Mouse (Mus musculus) retina, postnatal 7 days (tissue): ENCODE measurements around the gene Chic2.

Experiments
- DNase-seq: peaks from one replicate; pipeline ENCODE4 v3.0.0-alpha.2; 2012; ENCODE audit warnings: low read depth, low spot score

Chic2 gene

DNA sequence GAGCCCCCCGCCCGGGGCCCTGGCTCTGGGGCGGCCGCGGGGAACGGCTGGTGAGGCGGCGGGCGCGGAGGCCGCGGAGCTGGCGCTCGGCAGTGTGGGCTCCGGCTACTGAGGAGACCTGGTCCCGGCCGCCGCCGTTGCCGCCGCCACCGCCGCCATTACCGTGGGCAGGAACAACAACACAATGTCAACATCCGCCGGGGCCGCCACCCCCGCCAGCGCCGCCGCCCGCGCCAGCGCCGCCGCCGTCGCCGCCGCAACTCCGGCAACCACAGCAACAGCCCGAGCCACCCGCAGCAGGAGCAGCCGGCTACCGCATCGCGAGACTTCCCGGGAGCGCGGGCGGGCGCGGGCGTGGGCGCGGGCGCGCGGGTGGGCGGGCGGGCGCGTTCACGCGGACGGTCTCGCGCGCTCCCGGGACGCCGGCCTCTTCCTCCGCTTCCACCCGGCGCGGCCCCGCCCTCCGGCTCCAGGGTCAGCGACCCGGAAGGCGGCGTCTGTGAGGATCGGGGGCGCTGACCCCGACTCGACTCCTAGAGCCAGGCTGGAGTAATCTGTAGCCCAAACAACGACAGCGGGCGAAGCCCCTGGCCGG is at the start of gene Chic2:
Chic2 (minus strand) TSS at position 465 of the 595 bp plus-strand sequence.
- peak; percentile 73 for DNase-seq

- no peak for DNase-seq
Measured at GRCm38 (mm10) chr5:75085906-75086305, 41.3 kb upstream of the Chic2 start.

DNA sequence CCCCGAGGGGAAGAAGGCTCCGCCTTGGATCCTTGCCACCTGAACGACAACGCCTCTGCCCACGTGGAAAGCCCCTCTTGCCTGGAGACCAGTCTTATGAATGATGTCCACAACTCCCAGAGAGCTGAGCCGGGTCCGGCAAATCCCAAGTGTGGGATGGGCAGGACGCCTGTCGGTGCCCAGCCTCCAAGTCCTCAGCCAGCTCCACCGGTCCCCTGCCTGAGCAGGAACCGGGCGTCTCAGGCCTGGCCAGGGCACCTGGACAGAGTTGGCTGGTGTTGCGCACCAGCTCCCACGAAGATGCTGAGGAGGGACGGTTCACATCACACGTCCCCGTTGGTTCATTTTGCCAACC is 40.9 kb upstream of the Chic2 start:
- no peak for DNase-seq

DNA sequence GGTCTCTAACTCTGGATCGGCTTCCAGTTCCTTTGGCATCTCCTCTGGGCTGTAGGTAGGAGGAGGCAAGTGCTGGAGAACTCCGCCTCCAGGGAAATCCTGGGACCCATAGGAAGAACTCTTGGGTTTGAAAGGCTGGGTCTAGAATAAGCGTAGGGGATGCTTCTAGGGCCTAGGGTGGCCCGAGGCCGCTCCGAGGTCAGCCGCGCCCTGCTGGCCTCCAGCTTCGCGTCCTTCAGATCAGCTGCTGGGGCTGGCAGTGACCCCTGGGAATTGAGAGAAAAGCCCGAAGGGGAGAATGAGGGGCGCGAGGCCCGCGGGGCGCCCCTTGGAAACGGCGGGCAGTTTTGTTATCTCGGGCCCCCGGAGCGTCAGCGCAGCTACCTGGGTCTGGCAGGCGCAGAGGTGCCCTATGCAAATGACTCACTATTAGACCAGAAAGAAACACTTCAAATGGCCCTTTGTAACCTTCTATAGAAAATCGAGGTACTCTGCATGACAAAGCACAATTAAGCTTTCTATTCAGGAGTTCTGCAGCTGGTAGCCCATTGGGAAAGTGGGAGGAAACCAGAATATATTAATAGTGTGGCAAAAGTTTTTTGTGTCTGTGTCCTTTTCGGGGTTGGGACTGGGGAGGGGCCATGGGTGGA is 40.4 kb upstream of the Chic2 start:
- no peak for DNase-seq

DNA sequence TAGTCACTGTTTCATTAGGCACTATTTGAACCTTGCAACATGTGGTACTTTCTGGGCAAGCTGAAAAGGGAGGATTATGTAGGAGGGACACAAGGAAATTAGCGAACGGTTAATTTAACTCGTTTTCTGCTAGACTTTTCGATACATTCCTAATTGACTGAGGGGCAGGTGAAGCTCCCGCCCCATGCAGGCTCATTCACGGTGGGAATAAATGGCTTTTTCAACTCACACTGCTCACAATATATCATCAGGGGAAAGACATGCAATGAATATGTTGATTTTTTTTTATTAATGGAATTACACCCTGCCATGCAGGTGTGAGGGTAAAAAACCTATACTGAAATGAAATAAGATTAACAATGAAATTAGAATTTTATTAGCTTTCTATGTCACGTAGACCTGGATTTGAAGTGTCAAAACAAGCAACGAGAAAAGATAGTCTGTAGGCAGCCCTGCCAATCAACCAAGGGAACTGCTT is 39.9 kb upstream of the Chic2 start:
- no peak for DNase-seq

DNA sequence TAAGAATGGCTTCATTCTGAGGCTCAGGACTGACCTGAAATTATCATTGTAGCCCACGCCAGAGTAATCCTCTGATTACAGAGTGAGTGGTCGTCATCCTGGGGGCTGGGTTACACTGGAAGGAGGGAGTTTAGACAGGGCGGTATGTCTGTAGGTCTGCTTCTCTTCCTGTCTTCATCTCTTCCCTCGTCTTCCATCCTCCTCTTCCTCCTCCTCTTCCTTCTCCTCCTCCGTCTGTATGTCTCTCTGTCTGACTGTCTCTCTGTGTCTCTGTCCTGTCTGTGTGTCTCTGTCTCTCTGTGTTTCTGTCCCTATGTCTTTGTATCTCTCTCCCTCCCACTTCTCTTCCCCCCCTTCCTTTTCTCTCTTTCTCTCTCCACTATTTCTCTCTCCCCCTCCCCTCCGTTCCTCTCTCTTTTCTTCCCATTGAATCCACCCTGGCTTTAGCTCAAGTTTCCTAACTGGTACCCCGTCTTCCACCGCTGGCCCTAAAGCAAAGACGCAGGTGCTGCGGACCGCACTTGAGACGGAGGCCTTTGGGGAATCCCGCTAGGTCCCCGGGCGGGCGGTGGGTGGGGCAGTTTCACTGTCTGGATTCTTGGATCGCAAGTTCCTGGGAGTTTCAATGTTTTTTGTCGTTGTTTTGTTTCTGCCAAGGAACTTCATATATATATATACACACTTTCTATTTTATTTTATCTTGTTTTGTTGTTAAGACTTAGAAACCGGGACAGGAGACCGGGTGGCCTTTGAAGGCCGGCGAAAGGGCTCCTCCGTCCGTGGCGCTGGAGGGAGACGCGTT is 39.2 kb upstream of the Chic2 start:
- no peak for DNase-seq

- no peak for DNase-seq
Measured at GRCm38 (mm10) chr5:75083061-75083460, 38.5 kb upstream of the Chic2 start.

DNA sequence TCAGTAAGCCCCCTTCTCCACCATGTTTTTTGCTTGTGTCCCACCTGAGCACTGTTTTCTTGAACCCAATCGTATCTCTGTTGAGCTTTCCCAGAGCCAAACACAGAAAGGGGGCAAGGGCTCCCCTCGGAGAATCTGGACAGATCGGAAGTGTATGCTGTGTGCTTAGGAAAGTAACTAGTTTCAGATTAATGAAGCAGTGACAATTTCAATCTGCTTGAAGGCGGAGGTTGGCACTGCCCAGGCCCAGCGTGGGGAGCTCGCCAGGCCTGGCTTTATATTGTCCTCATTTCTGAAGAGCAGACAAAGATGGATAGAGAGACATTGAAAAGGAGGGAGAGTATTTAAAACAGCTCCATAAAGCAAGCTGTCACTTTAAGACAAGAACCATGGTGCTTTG is 37.9 kb upstream of the Chic2 start:
- DNase-seq, result no peak

- no peak for DNase-seq
Measured at GRCm38 (mm10) chr5:75079564-75079963, 35.0 kb upstream of the Chic2 start.

- DNase-seq, result no peak
Measured at GRCm38 (mm10) chr5:75077051-75077380, 32.4 kb upstream of the Chic2 start.

DNA sequence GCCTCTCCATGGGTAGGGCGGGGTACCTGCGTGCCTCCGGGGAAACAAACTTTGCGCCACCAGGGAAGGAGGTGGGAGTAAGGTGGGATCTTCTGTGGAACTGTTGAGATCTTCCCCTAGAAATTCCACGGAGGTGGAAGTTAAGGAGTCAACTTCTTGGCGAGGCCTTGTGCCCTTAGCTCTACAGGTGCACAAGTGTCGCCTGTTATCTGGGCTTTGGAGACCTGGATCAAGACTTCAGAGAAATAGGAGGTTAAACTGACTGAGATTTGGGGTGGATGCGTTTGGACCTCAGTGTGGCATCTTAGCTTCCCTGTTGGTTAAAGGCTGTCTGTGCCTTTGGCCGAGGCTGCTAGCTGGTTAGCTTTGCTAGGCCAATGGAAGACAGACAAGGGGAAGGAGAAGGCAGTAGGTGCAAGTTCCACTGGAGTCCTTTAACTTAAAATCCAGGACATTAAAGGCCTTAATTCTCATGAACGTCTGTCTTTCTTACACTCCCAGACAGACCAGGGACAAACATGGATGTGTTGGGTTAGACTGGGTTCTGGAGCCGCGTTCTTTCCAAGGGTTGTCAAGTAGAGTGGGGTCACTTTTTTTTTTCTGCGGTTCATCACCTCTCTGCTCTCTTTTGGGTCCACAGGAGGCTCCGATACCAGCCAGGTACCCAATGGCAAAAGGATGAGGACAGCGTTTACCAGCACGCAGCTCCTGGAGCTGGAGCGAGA is 31.9 kb upstream of the Chic2 start:
- no peak for DNase-seq

DNA sequence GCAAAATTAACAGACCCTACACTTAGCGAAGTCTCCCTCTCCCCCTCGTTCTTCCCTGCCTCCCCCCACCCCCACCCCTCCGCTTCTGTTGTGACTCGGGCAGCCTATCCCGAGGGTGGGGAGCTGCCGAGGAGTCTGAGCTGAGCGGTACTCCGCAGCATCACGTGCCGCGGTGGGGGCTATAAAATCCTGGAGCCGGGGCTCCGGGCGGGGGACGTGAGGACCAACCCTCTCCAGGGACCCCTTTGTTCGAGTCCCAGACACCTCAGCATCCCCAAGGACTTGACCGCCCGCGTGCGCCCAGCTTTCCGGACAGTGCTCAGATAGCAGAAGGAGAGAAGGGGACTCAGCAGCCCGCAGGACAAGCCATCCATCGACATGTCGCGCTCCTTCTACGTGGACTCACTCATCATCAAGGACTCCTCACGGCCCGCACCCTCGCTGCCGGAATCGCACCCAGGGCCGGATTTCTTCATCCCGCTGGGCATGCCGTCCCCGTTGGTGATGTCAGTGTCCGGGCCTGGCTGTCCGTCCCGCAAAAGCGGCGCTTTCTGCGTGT is 30.9 kb upstream of the Chic2 start, which contains the start of gene Gsx2:
Gsx2 (plus strand) TSS at position 219 of the 559 bp plus-strand sequence.
- no peak for DNase-seq

DNA sequence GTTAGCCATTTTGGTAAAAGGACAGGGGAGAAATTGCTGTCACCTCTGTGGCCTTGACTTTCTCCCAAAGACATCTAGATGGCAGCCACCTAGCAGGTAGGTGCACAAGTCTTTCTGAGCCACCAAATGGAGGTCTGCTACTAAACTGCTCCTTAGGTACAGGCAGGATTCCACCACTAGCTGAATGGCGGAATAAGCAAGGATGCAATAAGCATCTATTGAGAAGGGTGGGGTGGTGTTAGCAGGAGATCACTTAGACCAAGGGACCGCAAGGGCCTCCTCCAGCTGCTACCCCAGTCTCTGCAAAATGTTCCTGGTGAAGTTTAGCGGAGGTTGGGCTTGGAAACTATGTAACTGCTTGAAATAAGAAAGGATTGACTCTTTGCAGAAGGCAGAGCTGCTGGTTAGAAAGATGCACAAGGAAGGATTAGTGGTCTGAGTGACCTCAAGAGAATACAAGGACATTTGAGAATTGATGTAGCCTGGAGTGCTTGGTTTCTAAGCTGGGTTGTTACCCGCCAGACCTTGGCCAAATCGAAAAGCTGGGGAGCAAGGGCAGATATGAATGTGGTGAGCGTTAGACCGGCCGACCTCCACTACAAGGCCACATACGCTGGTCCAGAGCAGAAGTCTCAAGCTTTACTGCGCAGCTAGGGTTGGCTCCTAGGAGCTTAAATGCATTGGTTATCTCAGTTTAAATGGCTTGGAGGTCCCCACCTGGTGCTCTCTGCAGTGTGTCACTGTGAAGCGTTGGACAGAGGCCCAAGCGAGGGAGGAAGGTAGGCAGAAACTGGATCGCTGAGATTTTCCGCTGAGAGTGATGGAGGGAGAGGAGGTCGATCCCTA is 30.2 kb upstream of the Chic2 start:
- DNase-seq, result no peak

- no peak for DNase-seq
Measured at GRCm38 (mm10) chr5:75074132-75074531, 29.6 kb upstream of the Chic2 start.

GRCm38 (mm10) chr5:75073684-75074083 is 29.1 kb upstream of the Chic2 start:
- DNase-seq, result no peak

DNA sequence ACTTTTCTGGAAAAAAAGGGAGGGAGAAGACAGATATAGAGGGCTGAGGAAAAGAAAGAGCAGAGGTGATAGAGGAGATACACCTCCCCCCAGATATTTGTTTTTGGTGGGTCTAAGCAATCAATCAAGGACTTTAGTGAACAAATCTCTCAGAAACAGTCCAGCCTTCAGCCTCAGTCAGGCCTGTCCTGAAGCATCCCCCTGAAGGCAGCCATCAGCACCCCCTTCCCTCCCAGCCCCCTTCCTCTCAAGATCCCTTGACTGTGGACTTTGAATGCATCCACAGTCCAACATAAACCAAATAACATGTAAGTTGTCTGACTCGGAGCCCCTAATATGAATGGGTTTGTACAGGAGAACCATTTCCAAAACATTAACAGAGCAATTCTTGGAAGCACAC is 28.6 kb upstream of the Chic2 start:
- DNase-seq, result no peak

DNA sequence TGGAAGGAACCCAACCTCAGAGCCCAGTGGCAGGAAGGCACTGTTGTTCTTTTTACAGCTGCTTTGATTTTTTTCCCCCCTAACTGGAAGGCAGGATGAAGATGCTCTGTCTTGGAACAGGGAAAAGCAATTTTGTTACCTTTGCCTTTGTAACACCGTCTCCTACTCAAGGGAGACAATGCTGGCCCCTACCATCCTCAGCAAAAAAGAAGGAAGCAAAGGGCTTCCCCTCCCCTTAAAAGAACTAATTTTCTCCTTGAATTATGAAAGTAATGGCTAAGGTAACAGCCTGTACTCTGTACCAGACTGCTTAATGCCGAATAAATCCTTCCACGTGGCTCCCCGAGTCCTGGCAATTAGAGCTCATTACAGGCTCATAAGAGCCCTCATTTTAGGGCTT is 28.0 kb upstream of the Chic2 start:
- no peak for DNase-seq

DNA sequence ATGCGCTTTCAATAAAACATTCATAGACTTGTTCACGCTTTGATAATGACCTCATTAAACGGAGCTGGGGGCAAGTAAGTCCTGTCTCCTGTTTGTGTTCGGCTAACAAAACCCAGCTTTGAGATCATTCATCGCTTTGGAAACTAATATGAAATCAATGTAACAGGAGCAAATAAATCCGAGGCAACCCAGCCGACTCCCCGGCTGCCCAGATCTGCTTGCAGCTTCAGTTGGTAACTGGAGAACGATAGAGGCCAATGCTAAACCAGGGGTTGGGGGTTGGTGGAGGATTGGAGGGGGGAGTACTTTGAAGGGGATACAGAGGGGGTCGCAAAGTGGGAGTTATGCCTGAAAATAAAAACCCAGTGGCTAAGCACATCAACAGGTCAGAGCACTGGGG is 27.4 kb upstream of the Chic2 start:
- no peak for DNase-seq

DNA sequence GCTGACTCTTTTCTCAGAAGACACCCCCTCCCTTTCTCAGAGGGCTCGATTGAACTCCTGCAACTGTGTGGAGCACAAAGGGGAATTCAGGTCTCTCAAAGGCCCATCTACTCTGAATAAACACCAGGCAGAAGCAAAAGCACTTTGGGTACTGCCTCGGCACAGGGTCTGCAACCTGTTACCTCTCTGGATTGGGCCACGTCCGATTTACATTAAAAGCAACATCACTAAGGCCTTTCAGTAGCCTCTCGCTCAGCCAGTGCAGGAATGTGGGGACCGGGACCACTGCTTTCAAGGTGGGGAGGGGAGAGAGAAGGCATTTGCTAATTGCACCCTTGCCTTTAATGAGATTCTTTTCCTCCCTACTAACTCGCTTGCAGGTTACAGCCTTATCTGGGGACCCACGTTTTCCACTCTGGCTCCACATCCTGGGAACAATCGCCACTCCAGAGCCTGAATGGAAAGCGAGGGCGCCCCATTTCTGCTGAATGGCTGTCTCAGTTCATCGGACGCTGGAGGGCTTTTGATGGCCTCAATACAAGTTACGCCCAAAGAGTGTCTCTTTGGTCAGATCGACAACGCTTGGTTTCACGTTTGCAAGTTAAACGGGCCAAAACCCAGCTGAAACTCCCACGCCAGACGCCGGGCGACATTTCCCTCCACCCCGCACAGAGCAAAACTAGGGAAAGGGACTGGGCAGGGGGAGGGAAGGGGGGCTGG is 26.2 kb upstream of the Chic2 start:
- no peak for DNase-seq

GRCm38 (mm10) chr5:75070132-75070531 is 25.6 kb upstream of the Chic2 start:
- no peak for DNase-seq
